Mouse (Mus musculus) 416B (cell line): Measurements from ENCODE around the gene Rbm42.

Source experiments
- DNase-seq: peaks from one replicate; pipeline ENCODE4 v3.0.0; 2011; ENCODE audit warnings: low read depth

The Rbm42 gene

DNA sequence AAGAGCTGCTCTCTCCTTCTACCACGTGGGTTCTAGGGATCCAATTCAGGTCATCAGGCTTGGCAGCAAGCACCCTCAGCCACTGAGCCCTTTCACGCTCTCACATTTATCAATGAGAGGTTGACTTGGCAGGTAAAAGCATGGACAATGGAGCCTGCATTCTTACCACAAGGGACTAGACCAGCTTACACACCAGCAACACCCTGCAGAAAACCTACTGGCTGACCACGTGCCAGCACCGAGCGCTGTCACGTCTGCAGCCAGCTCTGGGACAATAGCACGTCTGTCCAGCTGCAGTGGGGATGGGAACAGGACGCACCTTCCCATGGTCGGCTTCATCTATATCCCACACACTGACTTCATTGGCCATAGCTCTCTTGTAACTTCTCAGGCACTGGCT is 31.5 kb downstream of the Rbm42 start:
- DNase-seq = no peak

DNA sequence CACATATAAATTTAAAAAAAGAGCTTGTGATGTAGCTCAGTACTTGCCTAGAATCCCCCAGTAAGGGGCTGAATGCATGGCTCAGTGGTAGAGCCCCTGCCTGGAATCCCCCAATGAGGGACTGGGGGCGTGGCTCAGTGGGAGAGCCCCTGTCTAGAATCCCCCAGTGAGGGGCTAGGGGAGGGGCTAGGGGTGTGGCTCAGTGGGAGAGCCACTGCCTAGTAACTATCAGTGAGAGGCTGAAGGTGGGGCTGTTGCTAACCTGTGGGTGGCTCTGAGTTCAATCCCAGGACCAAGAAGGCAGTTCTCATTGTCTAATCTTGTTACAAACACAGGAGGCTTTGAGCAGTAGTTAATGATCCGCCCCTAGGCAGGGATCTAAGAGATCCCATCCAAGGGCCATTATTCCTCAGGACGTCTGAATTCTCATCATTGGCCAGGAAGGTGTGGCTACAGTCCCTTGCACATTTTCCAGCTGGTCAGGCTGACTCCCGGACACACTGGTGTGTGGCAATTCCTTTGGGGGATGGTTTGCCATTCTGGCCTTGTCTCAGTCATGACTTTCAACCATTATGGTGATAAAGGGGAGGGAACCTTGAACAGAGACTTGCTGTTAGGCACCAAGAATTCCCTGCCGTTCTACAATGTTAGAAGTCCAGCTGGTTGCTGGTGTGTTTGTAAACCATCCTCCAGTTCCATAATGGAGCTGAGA is 34.9 kb downstream of the Rbm42 start:
- no peak for DNase-seq

DNA sequence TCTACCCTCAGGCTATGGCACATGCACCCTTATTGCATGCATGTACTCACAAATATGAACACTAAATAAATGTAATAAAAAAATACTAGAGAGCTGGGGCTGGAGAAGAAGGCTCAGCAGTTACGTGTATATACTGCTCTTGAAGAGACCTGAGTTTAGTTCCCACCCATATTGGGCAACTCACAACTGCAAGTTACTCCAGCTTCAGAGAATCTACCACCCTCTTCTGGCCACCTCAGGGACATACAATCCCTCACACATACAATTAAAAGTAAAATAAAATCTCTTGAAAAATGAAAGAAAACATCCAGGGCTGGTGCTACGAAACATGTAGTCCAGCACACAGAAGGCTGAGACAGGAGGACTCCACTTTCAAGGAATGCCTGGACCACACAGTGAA is 35.7 kb downstream of the Rbm42 start:
- DNase-seq = peak; percentile 85

DNA sequence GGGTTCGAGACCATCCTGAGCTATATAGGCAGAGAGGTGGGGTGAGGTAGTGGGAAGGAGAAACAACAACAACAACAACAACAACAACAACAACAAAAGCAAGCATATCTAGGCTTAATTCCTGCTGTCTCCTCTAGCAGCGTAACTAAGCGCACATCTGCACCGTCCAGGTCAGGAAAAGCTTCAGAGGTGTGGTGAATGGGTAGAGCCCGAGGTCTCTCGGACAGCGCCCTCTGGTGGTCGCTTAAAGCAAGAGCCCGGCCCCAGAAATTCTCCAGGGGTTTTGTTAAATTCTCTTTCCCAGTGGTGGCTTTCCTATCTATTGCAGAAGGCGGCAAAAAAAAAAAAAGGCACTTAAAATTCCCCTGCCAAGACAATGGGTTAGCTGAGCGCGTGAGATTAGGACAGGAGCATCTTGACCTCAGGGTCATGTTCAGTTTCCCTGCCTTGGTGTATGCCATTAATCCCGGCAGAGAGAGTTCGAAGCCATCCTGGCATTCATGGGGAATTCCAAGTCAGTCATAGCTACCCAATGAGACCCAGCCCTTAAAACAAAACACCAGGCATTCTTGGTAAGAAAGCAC is 36.5 kb downstream of the Rbm42 start:
- peak; percentile 66 for DNase-seq

DNA sequence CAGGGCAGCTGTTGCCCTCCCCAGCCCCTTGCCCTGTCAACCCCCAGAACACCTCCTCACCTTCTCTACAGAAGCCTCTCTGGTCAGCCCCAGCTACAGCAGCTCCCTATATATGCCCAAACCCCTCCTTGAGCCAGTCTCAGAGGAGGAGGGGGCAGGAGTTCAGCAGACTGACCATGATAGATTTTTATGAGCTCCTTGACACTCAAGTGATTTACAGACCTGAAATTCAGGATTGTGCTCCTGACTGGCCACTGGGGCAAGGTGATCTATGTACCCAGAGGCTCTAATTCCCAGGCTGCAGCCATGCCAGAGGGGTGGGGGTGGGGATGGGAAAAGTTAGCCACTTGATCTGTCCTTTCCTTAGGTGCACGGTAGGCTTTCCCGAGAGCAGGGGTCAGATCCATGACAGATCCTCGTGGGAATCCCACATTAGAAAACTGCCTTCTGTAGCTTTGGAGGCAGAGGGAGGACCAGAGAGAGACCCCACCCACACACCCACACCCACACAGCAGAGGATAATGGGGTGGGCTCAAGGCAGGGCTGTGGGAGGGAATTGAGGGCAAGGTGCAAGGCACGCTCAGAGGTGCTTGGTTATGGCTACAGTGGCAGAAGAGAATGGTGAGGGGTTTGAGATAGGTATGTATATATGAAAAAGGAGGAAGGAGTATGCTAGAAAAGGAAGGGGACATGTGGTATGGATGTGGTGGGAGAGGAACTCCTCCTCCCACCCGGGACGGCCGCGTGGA is 37.3 kb downstream of the Rbm42 start, which contains the start of gene Upk1a:
TSS of gene Upk1a (minus strand) at position 194 of the 749 bp plus-strand sequence.
- DNase-seq = no peak

DNA sequence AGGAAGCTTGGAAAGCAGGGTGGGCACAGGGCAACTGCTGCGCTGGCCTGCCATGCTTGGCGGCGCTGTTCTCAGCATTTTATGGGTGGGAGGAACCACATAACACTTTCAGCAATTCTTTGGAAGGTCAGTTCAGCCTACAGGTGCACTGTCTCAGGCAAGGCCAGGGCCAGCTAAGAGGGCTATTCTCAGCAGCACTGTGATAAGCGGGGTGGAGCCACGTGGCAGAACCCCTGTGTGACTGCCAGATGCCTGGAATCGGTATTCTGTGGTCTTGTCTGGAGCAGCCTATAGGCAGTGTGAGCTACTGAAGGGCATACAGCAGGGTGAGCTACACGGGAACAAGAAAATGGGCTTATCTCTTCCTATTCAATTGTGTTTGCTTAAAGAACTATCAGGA is 40.1 kb downstream of the Rbm42 start:
- no peak for DNase-seq

DNA sequence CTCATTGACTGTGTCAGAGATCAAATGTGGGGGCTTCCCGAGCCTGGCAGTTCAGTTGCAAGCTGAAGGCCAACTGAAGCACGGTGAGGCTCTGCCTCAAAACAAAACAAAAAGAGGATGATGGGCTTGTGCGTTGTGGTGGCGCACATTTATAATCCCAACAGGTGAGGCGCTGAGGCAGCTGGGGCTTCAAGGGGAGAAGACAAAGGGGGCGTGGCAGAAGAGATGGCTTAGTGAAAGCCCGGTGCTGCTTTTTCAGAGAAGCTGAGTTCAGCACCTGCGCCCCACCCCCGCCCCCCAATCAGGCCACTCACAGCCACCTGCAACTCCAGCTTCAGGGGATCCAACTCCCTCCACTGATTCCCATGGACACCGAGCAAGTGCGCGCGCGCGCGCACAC is 41.6 kb downstream of the Rbm42 start:
- DNase-seq = no peak

DNA sequence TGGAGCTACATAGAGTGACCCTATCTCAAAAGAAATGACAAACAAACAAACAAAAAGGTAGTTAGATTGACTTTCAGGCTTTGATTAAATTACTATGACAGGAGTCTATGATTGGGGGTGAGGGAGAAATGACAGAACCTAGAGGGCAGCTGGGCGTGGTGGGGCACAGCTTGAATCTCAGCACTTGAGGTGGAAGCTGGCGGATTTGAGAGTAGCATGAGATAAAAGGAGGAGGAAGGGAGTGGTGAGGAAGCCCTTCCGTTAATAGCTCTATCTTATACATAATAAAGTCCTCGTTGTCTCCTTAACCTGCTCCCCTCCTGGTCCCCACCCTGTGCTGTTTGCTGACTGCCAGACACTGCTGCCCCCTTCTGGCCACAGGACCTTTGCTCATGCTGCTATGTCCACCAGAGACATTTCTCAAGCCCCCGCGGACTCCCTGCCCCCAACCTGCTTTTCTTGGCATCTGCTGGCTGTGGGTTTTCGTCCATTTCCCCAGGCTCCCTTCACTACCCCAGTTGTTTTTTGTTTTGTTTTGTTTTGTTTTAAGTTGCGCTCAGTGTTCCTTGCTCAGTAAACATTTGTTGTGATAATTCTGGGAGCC is 42.3 kb downstream of the Rbm42 start:
- peak; percentile 70 for DNase-seq

DNA sequence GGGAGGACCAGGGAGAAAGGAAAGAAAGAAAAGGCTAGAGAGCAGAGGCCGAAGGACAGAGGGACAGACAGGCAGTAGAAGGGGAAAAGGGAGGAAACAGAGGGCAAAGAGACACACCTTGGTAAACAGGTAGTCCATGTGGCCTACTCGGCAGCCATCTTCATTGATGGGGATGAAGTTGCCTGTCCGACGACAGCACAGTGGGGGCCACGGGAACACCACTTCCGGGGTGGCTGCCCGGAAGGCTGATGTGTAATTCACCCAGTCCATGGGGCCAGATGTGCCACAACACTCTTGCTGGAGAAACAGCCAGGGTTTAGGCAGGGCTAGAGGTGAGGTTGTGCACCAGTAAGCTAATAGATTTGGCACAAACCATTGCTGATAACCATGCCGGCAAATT is 45.2 kb downstream of the Rbm42 start:
- no peak for DNase-seq

DNA sequence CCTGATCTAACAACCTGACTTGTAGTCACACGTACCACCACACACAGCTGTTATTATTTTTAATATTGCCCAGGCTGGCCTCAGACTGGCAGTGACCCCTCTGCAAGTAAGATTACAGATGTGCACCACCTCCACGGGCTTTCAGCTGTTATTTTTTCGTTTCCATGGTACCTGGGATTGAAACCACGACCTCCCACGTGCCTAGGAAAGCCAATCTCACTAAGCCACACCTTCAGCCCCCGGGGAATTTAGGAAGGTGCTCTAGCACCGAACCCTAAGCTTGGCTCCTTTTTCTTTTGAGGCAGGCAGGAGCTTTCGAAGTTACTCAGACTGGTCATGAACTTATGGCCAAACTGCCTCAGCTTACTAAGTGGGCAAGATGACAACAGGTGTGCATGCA is 45.7 kb downstream of the Rbm42 start:
- no peak for DNase-seq

DNA sequence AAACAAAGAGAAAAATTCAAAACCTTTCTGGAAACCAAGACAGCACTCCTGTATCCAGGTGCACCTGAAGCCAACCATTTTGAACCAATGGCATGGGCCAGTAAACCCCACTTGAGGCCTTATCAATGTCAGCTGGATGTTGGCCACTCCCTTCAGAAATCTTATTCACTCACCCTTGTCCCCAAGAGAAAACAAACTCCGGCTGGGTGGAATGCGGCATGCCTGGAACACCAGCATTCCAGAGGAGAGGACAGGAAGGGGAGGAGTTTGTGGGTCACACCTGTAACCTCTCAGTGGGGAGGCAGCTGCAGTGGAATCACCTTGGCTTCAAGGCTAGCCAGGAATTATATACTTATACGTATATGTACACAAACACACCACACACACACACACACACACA is 47.5 kb downstream of the Rbm42 start:
- DNase-seq = no peak

DNA sequence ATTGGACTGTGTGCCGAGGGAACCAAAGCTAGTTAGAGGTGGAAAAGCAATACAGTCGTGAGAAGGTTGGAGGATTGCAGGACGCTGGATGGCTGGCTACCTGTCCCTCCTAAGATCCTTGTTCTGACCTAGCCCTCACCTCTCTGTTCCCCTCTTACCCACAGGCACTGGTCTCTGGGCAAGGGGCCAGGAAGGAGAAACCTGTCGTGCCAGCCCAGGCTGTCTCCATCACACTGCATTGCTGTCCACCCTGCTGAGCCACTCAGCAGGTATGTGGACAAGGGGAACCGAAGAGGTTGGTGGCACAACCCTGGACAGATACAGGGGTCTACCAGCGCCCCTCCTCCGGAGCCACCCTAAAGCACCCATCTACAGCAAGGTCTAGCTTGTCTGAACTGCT is 49.5 kb downstream of the Rbm42 start:
- DNase-seq = no peak

DNA sequence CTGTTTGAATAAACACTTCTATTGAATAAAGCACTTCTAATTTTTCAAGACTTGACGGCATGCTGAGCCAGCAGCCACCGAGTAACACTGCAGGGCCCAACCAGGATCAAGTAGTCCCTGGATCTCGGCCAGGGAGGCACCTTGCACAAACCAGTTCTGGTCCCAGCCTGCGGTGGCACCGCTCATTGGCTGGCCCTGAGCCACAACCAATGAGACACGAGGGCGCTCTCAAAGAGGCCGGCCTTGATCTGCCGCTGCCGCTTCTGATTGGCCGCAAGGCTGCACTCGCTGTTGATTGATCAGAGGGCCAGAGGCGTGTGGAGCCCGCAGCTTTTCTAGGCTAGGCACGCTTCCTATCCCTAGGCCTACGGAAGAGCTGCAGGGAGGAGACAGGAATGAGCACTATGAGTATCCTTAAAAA is 50.2 kb downstream of the Rbm42 start:
- DNase-seq = no peak

DNA sequence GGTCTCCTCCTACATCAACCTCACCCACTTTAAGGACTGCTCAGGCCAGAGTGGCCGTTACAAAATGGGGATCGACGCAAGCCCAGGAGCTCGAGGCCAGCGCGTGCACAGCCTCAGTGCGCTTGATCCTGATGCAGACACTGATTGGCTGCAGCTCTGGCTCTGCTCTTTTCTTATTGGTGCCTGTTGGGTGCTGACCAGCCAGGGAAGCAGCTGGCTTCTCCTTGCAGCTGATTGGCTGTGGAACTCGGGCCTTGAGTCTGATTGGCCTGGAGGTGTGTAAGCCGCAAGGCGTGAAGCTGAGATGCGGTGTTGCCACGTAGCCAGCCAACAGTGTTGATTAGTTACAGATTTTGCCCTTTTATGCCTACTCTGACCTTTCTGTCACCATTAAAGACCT is 51.3 kb downstream of the Rbm42 start, which contains the start of gene Zbtb32:
TSS of gene Zbtb32 (minus strand) at position 124 of the 400 bp plus-strand sequence.
- DNase-seq = no peak

DNA sequence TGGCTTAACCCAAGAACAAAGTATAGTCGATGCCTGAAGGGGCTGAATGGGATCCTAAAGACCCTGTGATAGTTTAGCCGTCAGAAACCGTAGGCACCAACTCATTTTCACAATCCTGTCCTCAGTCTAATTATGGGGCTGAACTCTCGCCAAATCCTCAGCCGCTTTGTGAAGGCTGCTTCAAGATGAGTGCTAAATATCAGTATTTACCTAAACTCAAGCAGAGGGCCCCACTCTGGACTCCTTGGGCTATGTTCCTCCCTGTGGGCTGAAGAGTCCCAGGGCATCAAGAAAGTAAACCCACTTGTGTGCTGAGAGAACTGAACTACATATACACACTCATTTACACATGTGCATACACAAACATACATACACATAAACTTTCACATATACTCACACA is 53.3 kb downstream of the Rbm42 start:
- no peak for DNase-seq

DNA sequence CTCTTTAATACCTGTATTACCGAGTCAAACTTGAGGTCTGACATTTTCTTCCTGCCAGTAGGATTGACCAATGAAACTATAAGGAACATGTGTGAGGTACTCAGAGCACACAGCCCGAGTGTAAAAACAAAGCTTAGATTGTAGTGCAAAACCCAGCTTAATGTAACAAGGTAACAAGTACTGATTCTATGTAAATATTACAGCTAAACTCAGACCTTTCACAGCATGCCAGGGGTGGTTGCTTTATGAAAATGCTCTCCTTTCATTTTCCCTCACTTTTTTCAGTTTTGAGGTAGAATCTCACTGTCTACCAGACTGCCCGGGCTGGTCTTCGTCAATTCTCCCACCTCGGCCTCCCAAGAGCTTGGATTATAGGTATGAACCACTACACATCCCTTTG is 54.0 kb downstream of the Rbm42 start:
- DNase-seq = no peak

DNA sequence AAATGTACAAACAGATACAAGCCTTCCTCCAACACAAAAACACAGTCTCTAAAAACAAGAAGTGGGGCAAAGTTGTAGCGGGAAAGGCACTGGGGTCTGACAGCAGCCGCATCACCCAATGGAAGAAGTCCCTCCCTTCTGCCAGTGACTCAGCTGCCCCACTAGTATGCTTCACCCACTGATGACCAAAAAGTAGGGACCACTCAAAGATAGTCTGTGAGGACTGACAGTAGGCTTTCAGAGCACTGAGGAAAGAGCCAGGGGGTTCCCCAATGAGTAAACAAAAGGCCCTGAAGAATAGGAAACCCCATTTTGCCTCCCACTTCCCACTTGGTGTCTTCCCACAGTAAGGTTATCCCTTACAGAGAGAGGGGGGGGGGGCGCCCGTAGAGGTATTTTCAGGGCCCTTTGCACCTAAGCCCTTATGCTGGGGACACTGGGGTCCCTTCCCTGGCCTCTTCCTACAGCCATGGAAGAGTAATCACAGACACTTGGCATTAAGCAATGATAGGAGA is 55.5 kb downstream of the Rbm42 start:
- DNase-seq = no peak

DNA sequence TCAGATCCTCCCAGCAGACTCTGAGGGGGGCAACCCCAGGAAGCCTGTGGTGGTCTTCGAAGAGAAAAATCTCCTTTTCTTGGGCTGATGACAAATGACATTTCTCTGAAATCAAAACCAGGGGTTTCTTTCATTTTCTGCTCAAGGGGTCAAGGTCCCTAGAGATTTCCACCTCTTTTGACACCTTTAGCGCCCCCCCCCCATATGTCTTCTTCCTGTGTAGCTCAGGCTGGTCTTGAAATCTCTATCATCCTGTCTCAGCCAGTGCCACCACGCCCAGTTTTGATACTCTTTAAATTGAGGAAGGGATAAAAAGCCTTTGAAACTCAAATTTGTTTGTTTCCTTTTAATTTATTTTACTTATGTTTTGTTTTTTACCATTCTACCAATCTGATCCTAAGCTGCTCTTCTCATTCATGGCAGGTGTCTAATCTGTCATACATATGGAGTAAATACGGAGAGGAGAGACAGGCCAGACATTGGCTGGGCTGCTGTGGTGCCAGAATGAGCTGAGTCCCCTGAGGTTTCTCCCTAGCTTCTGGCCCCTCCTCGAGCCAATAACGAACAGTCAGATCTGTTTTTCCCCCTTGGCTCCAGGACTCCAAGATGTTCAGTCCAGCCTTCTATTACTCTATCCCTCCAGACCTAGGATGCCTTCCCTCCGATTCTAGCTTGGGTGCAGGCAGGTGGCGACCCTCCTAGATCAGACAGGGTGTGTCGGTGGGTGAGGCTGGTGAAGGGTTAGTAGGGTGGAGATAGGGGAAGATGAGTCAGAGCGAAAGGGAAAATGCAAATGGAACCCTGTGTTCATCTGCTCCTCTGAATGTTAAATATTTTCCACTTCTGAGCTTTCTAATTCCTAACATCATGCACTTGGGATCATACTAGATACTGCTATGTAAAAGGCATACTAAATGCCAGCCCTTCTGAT is 56.3 kb downstream of the Rbm42 start:
- no peak for DNase-seq

DNA sequence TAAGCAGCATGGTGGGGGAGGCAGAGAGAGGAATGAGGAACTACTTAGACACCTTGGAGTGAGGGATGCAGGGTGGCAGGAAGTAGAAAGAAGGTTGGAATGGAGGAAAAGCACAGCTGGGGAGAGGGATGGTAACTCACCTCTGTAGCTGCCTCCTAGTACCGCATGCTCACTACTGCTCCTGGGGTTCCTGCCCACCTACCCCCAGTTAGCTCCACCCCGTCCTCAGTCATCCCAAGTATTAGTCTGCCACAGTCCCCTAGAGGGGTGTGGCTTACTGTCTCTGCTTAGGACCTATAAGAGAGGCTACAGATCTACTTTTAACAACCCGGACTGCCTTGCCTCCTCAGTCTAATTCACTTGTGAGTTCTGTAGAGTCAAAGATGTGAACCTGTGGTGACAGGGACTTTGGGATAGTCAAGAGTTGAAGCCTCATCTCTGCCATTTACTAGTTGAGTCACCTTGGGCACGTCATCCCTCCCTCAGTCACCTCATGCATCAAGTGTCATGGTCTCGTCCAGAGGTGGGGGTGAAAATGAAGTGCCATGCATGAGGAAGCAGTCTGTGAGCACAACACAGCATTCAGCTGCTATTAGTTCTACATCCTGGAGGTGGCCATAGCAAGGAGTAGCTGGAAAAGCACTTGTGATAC is 57.2 kb downstream of the Rbm42 start:
- DNase-seq = no peak

DNA sequence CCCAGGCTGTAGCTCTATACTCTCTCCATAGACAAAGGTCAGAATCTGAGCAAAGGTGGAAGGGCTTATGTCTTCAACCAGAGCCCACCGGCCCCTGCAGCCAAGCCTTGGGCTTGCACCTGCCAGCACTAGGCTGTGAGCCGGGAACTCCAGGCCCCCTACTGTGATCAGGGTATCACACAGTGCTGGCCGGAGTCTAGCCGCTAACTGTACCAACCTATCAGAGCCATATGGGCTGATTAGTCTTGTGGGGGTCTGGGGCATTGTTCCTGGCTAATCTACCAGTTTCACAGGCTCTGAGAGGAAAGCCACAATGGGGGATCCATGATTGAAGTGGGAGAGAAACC is 58.5 kb downstream of the Rbm42 start:
- no peak for DNase-seq
